Mouse (Mus musculus) CH12.LX (cell line): Measurements from ENCODE around the gene Erich2. TPM values are rescaled to one million over a fixed set of nuclear protein-coding genes. Genes with fewer than 3 reads are reported as not detected.

Source experiments
- DNase-seq: peaks from one replicate; pipeline ENCODE4 v3.0.0-alpha.2; 2013; ENCODE audit errors: extremely low read depth
- H3K27ac ChIP-seq: 2 replicates; pipeline ENCODE4 v1.5.1; 2012; ENCODE audit warnings: low read depth, mild to moderate bottlenecking, control low read depth, moderate library complexity; ENCODE audit not compliant: insufficient read depth
- H3K27me3 ChIP-seq: replicated peaks from 2 replicates; pipeline ENCODE3; 2012; ENCODE audit warnings: inconsistent platforms
- H3K36me3 ChIP-seq, 2 experiments: replicated peaks in 1 of 2; 2 replicates each; pipeline versions ENCODE3 to v1.6.1; 2012; ENCODE audit warnings: inconsistent platforms in 1 of 2, low read length in 1 of 2, mild to moderate bottlenecking in 1 of 2, mixed read lengths in 1 of 2, moderate library complexity in 1 of 2; ENCODE audit not compliant: control insufficient read depth in 1 of 2, insufficient read depth in 1 of 2
- H3K4me1 ChIP-seq, 2 experiments: 2 replicates each; pipeline ENCODE4 v1.6.1; 2012; ENCODE audit warnings: inconsistent platforms in 1 of 2, moderate library complexity in 1 of 2; ENCODE audit not compliant: insufficient read depth in 2 of 2, control insufficient read depth in 1 of 2
- H3K4me2 ChIP-seq: 2 replicates; pipeline ENCODE4 v1.6.1; 2012; ENCODE audit warnings: low read depth, mild to moderate bottlenecking, control low read depth; ENCODE audit not compliant: poor library complexity, insufficient read depth, severe bottlenecking
- H3K4me3 ChIP-seq, 3 experiments: fragments of 150-350 bp in 1 of 3; sonication (generic) in 1 of 3; replicated peaks in 1 of 3; 2 replicates each; pipeline versions ENCODE3 to v1.5.1; 2011 to 2012; ENCODE audit warnings: low read depth in 2 of 3, low read length in 2 of 3, mild to moderate bottlenecking in 2 of 3, moderate library complexity in 2 of 3, control low read depth in 1 of 3, improper control_type of control experiment in 1 of 3, inconsistent platforms in 1 of 3, mixed read lengths in 1 of 3; ENCODE audit not compliant: poor library complexity in 1 of 3
- H3K79me2 ChIP-seq: replicated peaks from 2 replicates; pipeline ENCODE4 v1.6.1; 2012; ENCODE audit warnings: mild to moderate bottlenecking, moderate library complexity; ENCODE audit not compliant: control insufficient read depth, poor library complexity, insufficient read depth, severe bottlenecking; ENCODE audit errors: extremely low read depth
- H3K9ac ChIP-seq: 2 replicates; pipeline ENCODE4 v1.6.1; 2012; ENCODE audit warnings: low read depth, mild to moderate bottlenecking, control low read depth, moderate library complexity; ENCODE audit not compliant: insufficient read depth
- H3K9me3 ChIP-seq: replicated peaks from 2 replicates; pipeline ENCODE3; 2012; ENCODE audit warnings: low read length, inconsistent platforms, mixed read lengths
- BHLHE40 ChIP-seq: IDR thresholded peaks from 2 replicates; pipeline ENCODE4 v1.6.1; 2011; ENCODE audit warnings: mild to moderate bottlenecking, low read depth, low read length, improper control_type of control experiment
- CHD1 ChIP-seq: IDR thresholded peaks from 2 replicates; pipeline ENCODE4 v1.6.1; 2012; ENCODE audit warnings: low read depth, low read length, improper control_type of control experiment, inconsistent platforms
- CTCF ChIP-seq, 2 experiments: IDR thresholded peaks in 1 of 2; conservative IDR thresholded peaks in 1 of 2; 2 replicates each; pipeline ENCODE4 v1.5.1; 2011 to 2012; ENCODE audit warnings: low read depth in 2 of 2, low read length in 2 of 2, improper control_type of control experiment in 1 of 2, inconsistent platforms in 1 of 2, mild to moderate bottlenecking in 1 of 2, moderate library complexity in 1 of 2
- ELF1 ChIP-seq: IDR thresholded peaks from 2 replicates; pipeline ENCODE4 v1.6.1; 2014; ENCODE audit warnings: low read depth, mild to moderate bottlenecking, inconsistent platforms, low read length, improper control_type of control experiment
- EP300 ChIP-seq: IDR thresholded peaks from 2 replicates; pipeline ENCODE4 v1.6.1; 2011; ENCODE audit warnings: low read length, improper control_type of control experiment
- ETS1 ChIP-seq: conservative IDR thresholded peaks from 2 replicates; pipeline ENCODE4 v1.6.1; 2012; ENCODE audit warnings: low read depth, mild to moderate bottlenecking, inconsistent platforms, low read length, improper control_type of control experiment, moderate library complexity
- KAT2A ChIP-seq: IDR thresholded peaks from 2 replicates; pipeline ENCODE4 v1.6.1; 2012; ENCODE audit warnings: low read length, improper control_type of control experiment, inconsistent platforms; ENCODE audit not compliant: insufficient replicate concordance
- MAZ ChIP-seq: IDR thresholded peaks from 2 replicates; pipeline ENCODE4 v1.6.1; 2012; ENCODE audit warnings: low read depth, mild to moderate bottlenecking, inconsistent platforms, low read length, improper control_type of control experiment, moderate library complexity
- MEF2A ChIP-seq: IDR thresholded peaks from 2 replicates; pipeline ENCODE4 v1.6.1; 2014; ENCODE audit warnings: low read depth, mild to moderate bottlenecking, inconsistent platforms, low read length, improper control_type of control experiment, borderline replicate concordance
- NELFE ChIP-seq: IDR thresholded peaks from 2 replicates; pipeline ENCODE4 v1.6.1; 2011; ENCODE audit warnings: low read depth, low read length, improper control_type of control experiment
- PAX5 ChIP-seq: IDR thresholded peaks from 2 replicates; pipeline ENCODE4 v1.6.1; 2012; ENCODE audit warnings: low read length, inconsistent platforms, mixed read lengths
- POLR2A ChIP-seq: IDR thresholded peaks from 2 replicates; pipeline ENCODE4 v1.6.1; 2011; ENCODE audit warnings: low read depth, mild to moderate bottlenecking, improper control_type of control experiment, low read length
- POLR2AphosphoS2 ChIP-seq: IDR thresholded peaks from 2 replicates; pipeline ENCODE4 v1.6.1; 2011; ENCODE audit warnings: low read depth, low read length, improper control_type of control experiment
- RAD21 ChIP-seq: IDR thresholded peaks from 2 replicates; pipeline ENCODE4 v1.6.1; 2011; ENCODE audit warnings: low read depth, mild to moderate bottlenecking, low read length, improper control_type of control experiment, moderate library complexity
- RCOR1 ChIP-seq: conservative IDR thresholded peaks from 2 replicates; pipeline ENCODE4 v1.6.1; 2012; ENCODE audit warnings: low read depth, mild to moderate bottlenecking, inconsistent platforms, low read length, improper control_type of control experiment
- SIN3A ChIP-seq: IDR thresholded peaks from 2 replicates; pipeline ENCODE4 v1.6.1; 2012; ENCODE audit warnings: low read length, improper control_type of control experiment, inconsistent platforms
- SMC3 ChIP-seq: IDR thresholded peaks from 2 replicates; pipeline ENCODE4 v1.6.1; 2011; ENCODE audit warnings: low read depth, low read length, improper control_type of control experiment
- TBP ChIP-seq: conservative IDR thresholded peaks from 2 replicates; pipeline ENCODE4 v1.6.1; 2011; ENCODE audit warnings: low read depth, low read length, improper control_type of control experiment
- TCF12 ChIP-seq: IDR thresholded peaks from 2 replicates; pipeline ENCODE4 v1.6.1; 2014; ENCODE audit warnings: low read depth, mild to moderate bottlenecking, inconsistent platforms, low read length, improper control_type of control experiment
- UBTF ChIP-seq: IDR thresholded peaks from 2 replicates; pipeline ENCODE4 v1.6.1; 2012; ENCODE audit warnings: low read depth, mild to moderate bottlenecking, inconsistent platforms, low read length, improper control_type of control experiment, moderate library complexity
- ZKSCAN1 ChIP-seq: IDR thresholded peaks from 2 replicates; pipeline ENCODE4 v1.6.1; 2012; ENCODE audit warnings: low read depth, inconsistent platforms, low read length, improper control_type of control experiment, borderline replicate concordance
- ZMIZ1 ChIP-seq: IDR thresholded peaks from 2 replicates; pipeline ENCODE4 v1.6.1; 2012; ENCODE audit warnings: low read depth, mild to moderate bottlenecking, inconsistent platforms, low read length, improper control_type of control experiment
- ZNF384 ChIP-seq: IDR thresholded peaks from 2 replicates; pipeline ENCODE4 v1.6.1; 2012; ENCODE audit warnings: low read depth, low read length, improper control_type of control experiment, inconsistent platforms
- dilution Hi-C: fragments of 300-500 bp; cut with MboI; formaldehyde crosslinking; loops from 2 replicates; pipeline ENCODE4 v1.14.3; 2020; ENCODE audit warnings: low sequenced_read_pairs; ENCODE audit not compliant: extremely low pct_unique_long_range_greater_than_20kb, extremely low pct_ligation_motif_present
- in situ Hi-C: fragments of 300-500 bp; cut with MboI; formaldehyde crosslinking; loops from 3 replicates; pipeline ENCODE4 v1.14.3; 2019; ENCODE audit warnings: low sequenced_read_pairs, low pct_ligation_motif_present, low pct_unique_long_range_greater_than_20kb, mixed read lengths
- polyA plus RNA-seq: library from polyadenylated mRNA; unstranded; fragments of >175 nt; gene quantifications from 2 replicates; pipeline ENCODE4 v1.2.1, GENCODE M21; 2012; ENCODE audit warnings: low read depth; ENCODE audit not compliant: insufficient read length
- total RNA-seq, 2 experiments: library from RNA; depleted of rRNA; stranded (reverse); fragments of 300-350 nt in 1 of 2; fragments of >200 nt in 1 of 2; gene quantifications; 2 replicates each; pipeline ENCODE4 v1.2.3; 2012 to 2014

Gene Erich2
- total and polyA plus RNA-seq, 3 experiments: 0.24 TPM; not detected in 2

GRCm38 (mm10) chr2:70558112-70558842 lies 49.7 kb downstream of the Erich2 start:
- Histone ChIP-seq H3K9me3 (peaks cover 12% of the 10 kb centered on the region), H3K9ac (no peak overlapping the region), H3K79me2 (no peaks in the 10 kb centered on the region), H3K27me3 (peaks cover 21% of the 10 kb centered on the region), H3K4me1 (peaks cover 9 to 51% of the 10 kb centered on the region in 2 experiments), H3K36me3 (no peaks in the 10 kb centered on the region), H3K4me3 (peak overlapping the region; percentile 31 to 52 (median 50)), H3K27ac (no peak overlapping the region), H3K4me2 (peak overlapping the region; percentile 81)
- peak; percentile 96 for DNase-seq
- in situ Hi-C loops: loop anchor here (25.0 kb wide), 1 partner anchor 421 kb away; no protein-coding TSS in a partner anchor
- TF ChIP-seq BHLHE40: no peak
- TF ChIP-seq ZMIZ1: no peak
- no peak for TF ChIP-seq RCOR1
- TF ChIP-seq CHD1: no peak
- TF ChIP-seq TCF12: 0 out of 2 replicates have a peak, but pooled peaks have one; percentile 10
- TF ChIP-seq PAX5: no peak
- peak; percentile 76 for TF ChIP-seq MAZ
- TF ChIP-seq SMC3: peak; percentile 68
- no peak for TF ChIP-seq EP300
- no peak for TF ChIP-seq NELFE
- peak; percentile 46; the same call in 1 of the 2 replicates for TF ChIP-seq SIN3A
- no peak for TF ChIP-seq POLR2AphosphoS2
- TF ChIP-seq ELF1: no peak
- TF ChIP-seq POLR2A: no peak
- no peak for TF ChIP-seq UBTF
- TF ChIP-seq ZNF384: peak; percentile 87
- TF ChIP-seq MEF2A: 0 out of 2 replicates have a peak, but pooled peaks have one; percentile 15
- no peak for TF ChIP-seq ZKSCAN1
- peak; percentile 72 for TF ChIP-seq RAD21
- TF ChIP-seq TBP: no peak
- TF ChIP-seq ETS1: peak; percentile 38; the same call in 1 of the 2 replicates
- no peak for TF ChIP-seq KAT2A
- peak; percentile 81 to 83 for TF ChIP-seq CTCF (conservative IDR thresholded peaks at IDR 0.05 in 1 of 2, IDR thresholded peaks at IDR 0.05 in 1 of 2; ENCODE audit: low read depth in 2 of 2, low read length in 2 of 2)
- dilution Hi-C loops: no loop called here
